9 mouse cellular contexts compared by ENCODE assay signal in the genomic region with DNA sequence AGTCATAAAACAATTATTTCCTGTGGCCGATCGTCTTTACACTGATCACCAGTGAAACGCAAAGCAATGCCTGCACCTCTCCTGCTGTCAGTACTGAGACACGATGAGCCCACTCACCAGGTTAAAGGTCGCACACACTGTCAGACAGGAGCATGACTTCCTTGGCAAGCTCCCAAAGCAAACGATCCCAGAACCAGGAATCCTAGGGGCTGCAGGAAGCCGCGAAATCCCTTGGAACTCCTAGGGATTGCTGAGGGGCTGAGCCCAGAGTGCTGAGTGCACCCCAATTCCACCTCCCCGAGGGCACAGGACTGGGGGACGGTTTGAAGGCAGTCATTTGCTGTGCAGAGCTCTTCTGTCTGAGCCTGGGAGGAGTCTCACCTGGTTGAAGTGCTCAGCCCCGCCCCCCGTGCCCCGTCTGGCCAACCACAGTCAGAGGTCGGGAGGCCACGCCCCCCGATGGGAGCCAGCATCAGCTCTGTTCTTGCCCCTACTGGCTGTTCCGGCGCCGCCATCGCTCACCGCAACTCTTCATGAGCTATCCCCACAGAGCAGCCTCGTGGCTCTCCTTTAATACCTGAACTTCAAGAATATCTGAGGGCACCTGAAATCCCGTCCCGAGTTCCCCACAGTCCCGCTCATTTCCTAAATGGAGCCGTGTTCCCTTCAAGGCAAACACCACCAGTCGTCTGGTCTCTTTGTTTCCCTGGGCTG. TPM values are rescaled to one million over a fixed set of nuclear protein-coding genes. Genes with fewer than 3 reads are reported as not detected.
DNase-seq lines count a peak whose midpoint lies in the region; ATAC-seq lines count a peak whose summit lies in the region.
"Had no signal": no experiment of that assay in that cellular context is flagged by ENCODE, and none has a peak within 500 bp of the region (broad histone marks: within the 10 kb centered on the region; RNA-seq: fewer than 3 reads in every experiment).

No protein-coding gene starts in this region.

- H3K4me1 ChIP-seq in heart, embryonic 15.5 days (replicated peaks), result peaks cover 7% of the 10 kb centered on the region
- peaks cover 19% of the 10 kb centered on the region for H3K4me1 ChIP-seq in megakaryocyte, embryonic 14.5 days

- H3K9me3 ChIP-seq in heart, embryonic 15.5 days (replicated peaks), result no peaks in the 10 kb centered on the region
- peaks cover 11% of the 10 kb centered on the region for H3K9me3 ChIP-seq in megakaryocyte, embryonic 14.5 days

- peak overlapping the region; percentile 80 for H3K4me2 ChIP-seq in heart, embryonic 15.5 days

- ATAC-seq in heart, embryonic 15.5 days (replicated peaks; ENCODE audit: insufficient number of reproducible peaks, insufficient read depth, low FRiP score, low read depth), result peak; percentile 86

- H3K27ac ChIP-seq in heart, embryonic 15.5 days, result peak overlapping the region; percentile 45; the same call in 1 of the 2 replicates

- 7% methylated on average over 27 of the region's 27 CpGs for WGBS in heart, embryonic 15.5 days

- peak overlapping the region; percentile 43 for H3K9ac ChIP-seq in heart, embryonic 15.5 days

- H3K27me3 ChIP-seq in heart, embryonic 15.5 days, result no peaks in the 10 kb centered on the region
- H3K27me3 ChIP-seq in megakaryocyte, embryonic 14.5 days (replicated peaks), result peaks cover 6% of the 10 kb centered on the region

- no peaks in the 10 kb centered on the region for H3K36me3 ChIP-seq in heart, embryonic 15.5 days
- H3K36me3 ChIP-seq in megakaryocyte, embryonic 14.5 days (replicated peaks; ENCODE audit: low read length), result peaks cover 5% of the 10 kb centered on the region

- peak; percentile 98 for DNase-seq in CD4-positive, CD25-positive, alpha-beta regulatory T cell, adult 2 months (ENCODE audit: low read depth, low spot score)
- peak; percentile 98 for DNase-seq in WW6 (ENCODE audit: low read depth, low spot score)
- peak; percentile 96 for DNase-seq in embryo, embryonic 10 days (ENCODE audit: low spot score)
- DNase-seq in kidney, postnatal 25 days, result peak; percentile 91 to 95
- peak; percentile 61 to 92 for DNase-seq in spleen, postnatal 10 days (ENCODE audit: low spot score in 2 of 2)
- DNase-seq in layer of hippocampus, adult 8-10 months (ENCODE audit: low spot score in 2 of 2), result no peak

- peak overlapping the region; percentile 46 for H3K4me3 ChIP-seq in heart, embryonic 15.5 days
- peak overlapping the region; percentile 85 for H3K4me3 ChIP-seq in megakaryocyte, embryonic 14.5 days (replicated peaks)

RNA-seq across cellular contexts. Expression of a gene that starts 2.9 kb away (rescaled TPM):
- polyA plus RNA-seq in heart, embryonic 15.5 days (2015; fragmentation: Nextera tagmentation; extraction: Ambion mirVana), result 39.0 and 52.9 TPM in 2 replicates
- polyA plus RNA-seq in megakaryocyte, embryonic 14.5 days (2012; ENCODE audit: insufficient read depth, low replicate concordance), result 24.5 and 89.4 TPM in 2 replicates
- 100 to 1,000 TPM; 133 to 155 (median 137) TPM for total RNA-seq in layer of hippocampus, adult 8-10 months (2022)

RNA-seq across cellular contexts. Expression of a gene that starts 27.3 kb away (rescaled TPM):
- polyA plus RNA-seq in heart, embryonic 15.5 days (2015; fragmentation: Nextera tagmentation; extraction: Ambion mirVana), result not detected in 2 replicates
- polyA plus RNA-seq in megakaryocyte, embryonic 14.5 days (2012; ENCODE audit: insufficient read depth, low replicate concordance), result 0.20 TPM in 1 of 2 replicates, not detected in the other
- not detected for total RNA-seq in layer of hippocampus, adult 8-10 months (2022)
- total RNA-seq: gastrocnemius, postnatal 4 days had no signal

RNA-seq across cellular contexts. Expression of a gene that starts 32.3 kb away (rescaled TPM):
- not detected in 2 replicates for polyA plus RNA-seq in heart, embryonic 15.5 days (2015; fragmentation: Nextera tagmentation; extraction: Ambion mirVana)
- not detected in 2 replicates for polyA plus RNA-seq in megakaryocyte, embryonic 14.5 days (2012; ENCODE audit: insufficient read depth, low replicate concordance)
- total RNA-seq in layer of hippocampus, adult 8-10 months (2022), result under 1 TPM; 0.61 to 0.98 (median 0.82) TPM
- total RNA-seq: gastrocnemius, postnatal 4 days had no signal

RNA-seq across cellular contexts. Expression of a gene that starts 50.8 kb away (rescaled TPM):
- 31.0 and 43.2 TPM in 2 replicates for polyA plus RNA-seq in heart, embryonic 15.5 days (2015; fragmentation: Nextera tagmentation; extraction: Ambion mirVana)
- polyA plus RNA-seq in megakaryocyte, embryonic 14.5 days (2012; ENCODE audit: insufficient read depth, low replicate concordance), result 48.3 and 136 TPM in 2 replicates
- total RNA-seq in layer of hippocampus, adult 8-10 months (2022), result 10 to 100 TPM; 51.1 to 61.4 (median 55.3) TPM

RNA-seq across cellular contexts. Expression of a gene that starts 51.7 kb away (rescaled TPM):
- 28.3 and 42.0 TPM in 2 replicates for polyA plus RNA-seq in heart, embryonic 15.5 days (2015; fragmentation: Nextera tagmentation; extraction: Ambion mirVana)
- 99.9 and 118 TPM in 2 replicates for polyA plus RNA-seq in megakaryocyte, embryonic 14.5 days (2012; ENCODE audit: insufficient read depth, low replicate concordance)
- total RNA-seq in layer of hippocampus, adult 8-10 months (2022), result 10 to 100 TPM; 39.6 to 51.4 (median 47.0) TPM

Comparison
In these comparisons a context has a peak if more than half of its experiments do, and no peak if none do; other contexts are left out.
1. DNase-seq: peak in CD4-positive, CD25-positive, alpha-beta regulatory T cell, adult 2 months (single experiment), WW6 (single experiment), embryo, embryonic 10 days (single experiment), kidney, postnatal 25 days (2 of 2) and spleen, postnatal 10 days (2 of 2); none in layer of hippocampus, adult 8-10 months (0 of 2).